Mouse (Mus musculus) hindbrain, embryonic 14.5 days (tissue): ENCODE results near the gene Alg14. TPM values are rescaled to one million over a fixed set of nuclear protein-coding genes. Genes with fewer than 3 reads are reported as not detected.

Experiments
- ATAC-seq: fragments of 200-750 bp; cut with Nextera tagmentation; 2 replicates; pipeline ENCODE4 v1.8.0; 2017; ENCODE audit warnings: moderate number of reproducible peaks, mild to moderate bottlenecking, moderate TSS enrichment, moderate library complexity; ENCODE audit not compliant: low FRiP score
- DNase-seq: peaks from one replicate; pipeline ENCODE4 v3.0.0-alpha.2; 2015; ENCODE audit warnings: low spot score
- H3K27ac ChIP-seq: fragments of 300-500 bp; sonication (generic); 2 replicates; pipeline ENCODE4 v1.5.1; 2014; ENCODE audit warnings: mild to moderate bottlenecking, moderate library complexity
- H3K27me3 ChIP-seq: fragments of 300-500 bp; sonication (generic); 2 replicates; pipeline ENCODE4 v1.6.1; 2014; ENCODE audit warnings: mild to moderate bottlenecking, low read length, mixed read lengths; ENCODE audit not compliant: control insufficient read depth, insufficient read depth
- H3K36me3 ChIP-seq: fragments of 300-500 bp; sonication (generic); replicated peaks from 2 replicates; pipeline ENCODE4 v1.6.1; 2014; ENCODE audit not compliant: control insufficient read depth, insufficient read depth
- H3K4me1 ChIP-seq: fragments of 300-500 bp; sonication (generic); replicated peaks from 2 replicates; pipeline ENCODE4 v1.6.1; 2014; ENCODE audit warnings: antibody characterized with exemption, low read length, mixed read lengths; ENCODE audit not compliant: control insufficient read depth, insufficient read depth
- H3K4me2 ChIP-seq: fragments of 300-500 bp; sonication (generic); replicated peaks from 2 replicates; pipeline ENCODE4 v1.6.1; 2014; ENCODE audit warnings: mild to moderate bottlenecking, moderate library complexity
- H3K4me3 ChIP-seq: fragments of 300-500 bp; sonication (generic); replicated peaks from 2 replicates; pipeline ENCODE4 v1.5.1; 2014; ENCODE audit warnings: mild to moderate bottlenecking, low read length
- H3K9ac ChIP-seq: fragments of 300-500 bp; sonication (generic); 2 replicates; pipeline ENCODE4 v1.6.1; 2014
- H3K9me3 ChIP-seq: fragments of 300-500 bp; sonication (generic); 2 replicates; pipeline ENCODE4 v1.6.1; 2016; ENCODE audit warnings: low read length; ENCODE audit not compliant: control insufficient read depth
- WGBS: fragments of 180-500 bp; shearing (Covaris S2); extraction: QIAGEN DNeasy Blood & Tissue Kit; methylation state at CpG from one replicate; pipeline ENCODE4 v1.1.7; 2014; 5-methylcytosine and 5-hydroxymethylcytosine counted together
- polyA plus RNA-seq: library from polyadenylated mRNA; unstranded; fragments of >200 nt; fragmentation: Nextera tagmentation; extraction: Ambion mirVana; gene quantifications from 2 replicates; pipeline ENCODE4 v1.2.1, GENCODE M21; 2014

The Alg14 gene
- polyA plus RNA-seq, 1 experiment from 2014 or later: 35.0 TPM

GRCm38 (mm10) chr3:121340321-121340761 lies 48.8 kb downstream of the Alg14 start:
- Histone ChIP-seq H3K27ac (no peak overlapping the region), H3K9me3 (no peaks in the 10 kb centered on the region), H3K9ac (no peak overlapping the region), H3K4me3 (no peak overlapping the region), H3K27me3 (no peaks in the 10 kb centered on the region), H3K36me3 (no peaks in the 10 kb centered on the region), H3K4me2 (no peak overlapping the region), H3K4me1 (peaks cover 19% of the 10 kb centered on the region; the same call in 1 of the 2 replicates)
- DNase-seq: no peak
- WGBS: 62% methylated on average over 7 of the region's 7 CpGs
- no peak for ATAC-seq

- DNase-seq: no peak
- no peaks in the 10 kb centered on the region for H3K27me3 ChIP-seq
- H3K4me2 ChIP-seq: no peak overlapping the region
- H3K9ac ChIP-seq: no peak overlapping the region
- WGBS: 88% methylated on average over 7 of the region's 7 CpGs
- no peak overlapping the region for H3K4me3 ChIP-seq
- H3K36me3 ChIP-seq: no peaks in the 10 kb centered on the region
- no peak overlapping the region for H3K27ac ChIP-seq
- H3K4me1 ChIP-seq: peaks cover 16% of the 10 kb centered on the region
- ATAC-seq: no peak
- no peaks in the 10 kb centered on the region for H3K9me3 ChIP-seq
These were observed 51.7 kb downstream of the Alg14 start for GRCm38 (mm10) chr3:121343224-121343623.

GRCm38 (mm10) chr3:121344056-121344945 lies 52.7 kb downstream of the Alg14 start:
- WGBS: 34% methylated on average over 8 of the region's 8 CpGs
- 0 out of 2 replicates have a peak, but pooled peaks have one; percentile 26 for ATAC-seq
- no peaks in the 10 kb centered on the region for H3K36me3 ChIP-seq
- no peak overlapping the region for H3K4me2 ChIP-seq
- no peak overlapping the region for H3K9ac ChIP-seq
- H3K27ac ChIP-seq: peak overlapping the region; percentile 33; the same call in 1 of the 2 replicates
- no peak overlapping the region for H3K4me3 ChIP-seq
- peaks cover 24% of the 10 kb centered on the region for H3K4me1 ChIP-seq
- H3K9me3 ChIP-seq: no peaks in the 10 kb centered on the region
- DNase-seq: no peak
- no peaks in the 10 kb centered on the region for H3K27me3 ChIP-seq

- Histone ChIP-seq H3K27ac (peak overlapping the region; percentile 33; the same call in 1 of the 2 replicates), H3K9me3 (no peaks in the 10 kb centered on the region), H3K4me1 (peaks cover 24% of the 10 kb centered on the region), H3K9ac (no peak overlapping the region), H3K4me3 (no peak overlapping the region), H3K27me3 (no peaks in the 10 kb centered on the region), H3K36me3 (no peaks in the 10 kb centered on the region), H3K4me2 (no peak overlapping the region)
- 55% methylated on average over 11 of the region's 11 CpGs for WGBS
- ATAC-seq: no peak
- no peak for DNase-seq
These were observed 53.5 kb downstream of the Alg14 start for GRCm38 (mm10) chr3:121344951-121345642.

- Histone ChIP-seq H3K9me3 (no peaks in the 10 kb centered on the region), H3K36me3 (no peaks in the 10 kb centered on the region), H3K4me1 (peaks cover 24% of the 10 kb centered on the region), H3K4me3 (no peak overlapping the region), H3K27me3 (no peaks in the 10 kb centered on the region), H3K9ac (no peak overlapping the region), H3K27ac (no peak overlapping the region), H3K4me2 (no peak overlapping the region)
- DNase-seq: no peak
- WGBS: 49% methylated on average over 6 of the region's 6 CpGs
- no peak for ATAC-seq
These were observed 54.0 kb downstream of the Alg14 start for GRCm38 (mm10) chr3:121345643-121346000.

- Histone ChIP-seq H3K4me1 (peaks cover 24% of the 10 kb centered on the region), H3K4me3 (no peak overlapping the region), H3K36me3 (no peaks in the 10 kb centered on the region), H3K9ac (no peak overlapping the region), H3K27me3 (no peaks in the 10 kb centered on the region), H3K27ac (no peak overlapping the region), H3K9me3 (no peaks in the 10 kb centered on the region), H3K4me2 (no peak overlapping the region)
- WGBS: 95% methylated on average over 12 of the region's 12 CpGs
- no peak for DNase-seq
- ATAC-seq: no peak
These were observed 55.1 kb downstream of the Alg14 start for GRCm38 (mm10) chr3:121346507-121347267.

GRCm38 (mm10) chr3:121348792-121349191 lies 57.2 kb downstream of the Alg14 start:
- WGBS: 64% methylated on average over 6 of the region's 6 CpGs
- ATAC-seq (no peak), DNase-seq (no peak)
- Histone ChIP-seq H3K27ac (peak overlapping the region; percentile 44), H3K4me1 (peaks cover 24% of the 10 kb centered on the region), H3K4me3 (no peak overlapping the region), H3K4me2 (no peak overlapping the region), H3K9me3 (no peaks in the 10 kb centered on the region), H3K27me3 (no peaks in the 10 kb centered on the region), H3K9ac (no peak overlapping the region), H3K36me3 (no peaks in the 10 kb centered on the region)

GRCm38 (mm10) chr3:121349334-121350169 lies 58.0 kb downstream of the Alg14 start:
- DNase-seq (peak; percentile 46), ATAC-seq (peak; percentile 79)
- H3K4me3 ChIP-seq: no peak overlapping the region
- H3K4me2 ChIP-seq: peak overlapping the region; percentile 21
- no peaks in the 10 kb centered on the region for H3K27me3 ChIP-seq
- 32% methylated on average over 33 of the region's 33 CpGs for WGBS
- H3K9ac ChIP-seq: no peak overlapping the region
- no peaks in the 10 kb centered on the region for H3K36me3 ChIP-seq
- H3K27ac ChIP-seq: peak overlapping the region; percentile 59
- peaks cover 20% of the 10 kb centered on the region for H3K4me1 ChIP-seq
- no peaks in the 10 kb centered on the region for H3K9me3 ChIP-seq
